Mouse (Mus musculus) left cerebral cortex, postnatal 14 days (tissue): ENCODE data around the gene Eef2. TPM values are rescaled to one million over a fixed set of nuclear protein-coding genes. Genes with fewer than 3 reads are reported as not detected.
"Not testable (repeated sequence)": the region's sequence is repeated elsewhere in the genome, so short reads cannot be mapped to it uniquely, and the experiment has no call there.

Source experiments
- DNase-seq, 2 experiments: peaks; one replicate each; pipeline ENCODE4 v3.0.0; 2021 to 2022; ENCODE audit warnings: low spot score in 2 of 2, mixed read lengths in 1 of 2
- intact Hi-C: fragments of 180-260 bp; cut with DNase I; formaldehyde crosslinking; loops from one replicate; pipeline ENCODE4 v1.15.1; 2025
- total RNA-seq, 2 experiments: library from RNA; stranded (reverse); gene quantifications; 2 replicates each; pipeline ENCODE4 v1.2.3; 2021

The Eef2 gene
- total RNA-seq, 2 experiments from 2014 or later, result 936 to 941 TPM

DNA sequence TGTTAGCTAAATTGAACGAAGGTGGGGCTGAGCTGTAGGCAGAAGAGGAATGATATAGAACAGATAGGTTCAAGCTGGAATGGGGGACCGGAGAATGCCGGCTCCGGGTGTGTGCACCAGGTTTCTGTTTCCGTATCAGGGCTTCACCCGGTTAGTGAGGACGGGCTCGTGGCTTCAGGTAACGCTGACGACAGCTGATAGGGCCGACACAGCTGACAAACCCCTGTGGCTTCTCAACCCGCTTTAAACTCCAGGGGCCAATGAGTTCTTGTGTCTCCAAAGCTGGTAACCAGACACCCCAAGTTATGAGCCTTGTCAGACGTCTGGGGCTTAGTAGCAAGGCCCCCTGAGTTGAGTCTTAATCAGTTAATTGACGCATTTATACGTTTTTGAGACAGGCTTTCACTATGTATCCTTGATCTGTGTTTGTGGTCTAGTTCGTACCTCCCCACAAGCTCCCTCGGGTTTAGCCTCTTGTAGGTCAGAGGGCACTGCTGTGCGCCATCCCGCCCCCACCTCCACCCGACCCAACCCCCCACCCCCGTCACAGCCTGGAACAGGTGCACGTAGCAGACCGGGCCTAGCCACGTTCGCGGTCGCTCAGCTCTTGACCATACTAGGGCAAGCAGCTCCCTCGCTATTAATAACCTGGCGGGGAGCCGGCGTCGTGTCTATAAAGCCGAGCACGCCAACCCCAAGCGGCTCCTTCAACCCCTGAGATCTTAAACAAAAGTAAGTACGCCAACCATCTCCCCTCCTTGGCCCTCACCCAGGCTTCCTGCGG is 17.8 kb downstream of the Eef2 start:
- peak in 1 of 2 experiments; percentile 44 for DNase-seq
- intact Hi-C loops, result loop anchor here (10.0 kb wide), 1 partner anchor 251 kb away; no protein-coding TSS in a partner anchor

- intact Hi-C loops, result loop anchor here (5.0 to 10.0 kb wide), 2 partner anchors 47 to 250 kb away; no protein-coding TSS in a partner anchor
- no peak for DNase-seq
These were observed 18.9 kb downstream of the Eef2 start for GRCm38 (mm10) chr10:81195300-81195699.

- no peak for DNase-seq
These were observed 20.1 kb downstream of the Eef2 start for GRCm38 (mm10) chr10:81196470-81197065.

GRCm38 (mm10) chr10:81197305-81197704 is 20.9 kb downstream of the Eef2 start:
- intact Hi-C loops, result loop anchor here (5.0 to 10.0 kb wide), 2 partner anchors 45 to 247 kb away; no protein-coding TSS in a partner anchor

More at GRCm38 (mm10) chr10:81196470-81197065, 20.1 kb downstream of the Eef2 start:
- intact Hi-C loops, result loop anchor here (5.0 to 10.0 kb wide), 2 partner anchors 46 to 248 kb away; no protein-coding TSS in a partner anchor

DNA sequence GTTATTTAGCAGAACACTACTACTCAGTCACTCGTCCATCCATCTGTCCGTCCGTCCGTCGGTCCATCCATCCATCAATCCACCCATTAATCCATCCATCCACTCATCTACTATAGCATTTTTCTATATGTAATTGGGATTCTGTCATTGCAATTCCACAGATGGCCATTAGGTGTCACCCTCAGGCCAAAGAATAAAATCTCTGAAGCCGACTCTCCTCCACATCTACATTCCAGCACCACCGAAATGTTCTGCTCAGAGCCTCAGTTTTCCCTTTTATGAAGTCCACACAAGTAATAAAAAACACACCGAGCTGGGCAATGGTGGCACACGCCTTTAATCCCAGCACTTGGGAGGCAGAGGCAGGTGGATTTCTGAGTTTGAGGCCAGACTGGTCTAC is 21.8 kb downstream of the Eef2 start:
- intact Hi-C loops, result loop anchor here (5.0 to 10.0 kb wide), 2 partner anchors 44 to 247 kb away; no protein-coding TSS in a partner anchor
- DNase-seq, result peak; percentile 81 to 83

More at GRCm38 (mm10) chr10:81197305-81197704, 20.9 kb downstream of the Eef2 start:
- DNase-seq, result no peak

DNA sequence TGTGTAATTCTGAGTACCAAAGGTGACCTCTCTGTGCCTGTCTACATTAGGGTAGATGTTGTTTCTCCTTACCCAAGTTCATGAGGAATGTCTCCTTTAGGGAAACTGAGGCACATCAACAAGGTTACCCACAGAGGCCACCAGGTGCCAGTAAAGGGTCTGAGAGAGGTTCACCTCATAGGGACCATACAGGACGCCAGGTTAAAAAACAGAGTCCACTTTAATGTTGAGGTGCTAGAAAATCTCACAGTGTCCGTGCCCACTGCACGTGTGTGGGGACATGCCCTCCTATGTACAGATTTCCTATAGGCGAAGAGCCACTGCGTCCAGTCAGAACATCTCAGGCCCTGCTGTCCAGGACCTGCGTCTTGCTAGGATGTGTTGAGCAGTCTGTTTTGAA is 22.6 kb downstream of the Eef2 start:
- DNase-seq, result no peak
- intact Hi-C loops, result loop anchor here (5.0 to 10.0 kb wide), 2 partner anchors 43 to 246 kb away; no protein-coding TSS in a partner anchor

DNA sequence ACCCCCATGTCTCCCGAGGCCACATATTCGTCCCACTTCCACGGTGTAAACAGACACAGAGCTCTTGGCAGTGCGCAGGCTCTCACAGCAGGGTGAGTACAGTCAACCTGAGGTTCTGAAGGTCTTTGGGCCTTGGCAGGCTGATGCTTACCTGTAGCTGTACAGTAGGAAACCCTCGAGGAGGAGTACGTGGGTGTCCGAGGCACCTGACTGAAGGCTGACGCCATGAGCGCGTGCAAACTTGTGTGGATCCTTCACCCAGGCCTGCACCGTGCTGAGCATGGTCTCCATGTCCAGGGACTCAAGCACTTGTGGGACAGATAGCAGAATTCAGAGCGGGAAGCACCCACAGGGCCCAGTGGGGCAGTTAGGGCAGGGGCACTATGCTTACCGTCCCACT is 23.7 kb downstream of the Eef2 start:
- intact Hi-C loops, result no loop called here
- DNase-seq, result no peak

DNA sequence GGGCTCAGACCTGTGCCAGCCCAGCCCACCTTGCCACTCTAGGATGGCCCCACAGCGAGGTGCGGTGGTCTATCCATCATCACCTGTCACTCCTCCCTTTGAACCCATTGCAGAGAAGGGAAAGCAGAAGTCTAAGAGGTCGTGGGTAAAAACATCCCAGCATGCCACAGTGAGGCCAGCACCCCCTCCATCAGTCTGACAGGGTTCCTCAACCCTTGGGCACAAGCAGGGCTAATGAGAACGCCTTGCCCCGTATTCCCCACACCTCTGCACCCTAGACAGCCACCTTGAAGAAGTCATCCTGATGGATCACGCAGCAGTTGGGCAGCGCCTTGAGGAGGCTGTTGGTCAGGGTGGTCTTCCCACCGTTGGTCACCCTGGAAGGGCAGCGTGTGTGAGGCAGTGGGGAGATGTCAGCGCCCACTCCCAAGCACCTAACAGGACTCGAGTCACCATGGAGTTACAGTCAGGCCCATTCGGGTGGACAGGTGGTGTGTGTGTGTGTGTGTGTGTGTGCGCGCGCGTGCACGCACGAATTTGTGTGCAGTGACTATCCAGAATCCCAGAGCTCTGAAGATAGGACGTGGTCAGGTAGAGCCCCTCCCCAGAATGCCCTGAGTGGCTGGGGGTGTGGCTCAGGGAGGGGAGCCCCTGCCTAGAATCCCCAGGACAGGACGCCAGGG is 24.3 kb downstream of the Eef2 start:
- no peak for DNase-seq
- intact Hi-C loops, result no loop called here

GRCm38 (mm10) chr10:81201807-81202758 is 25.7 kb downstream of the Eef2 start, which contains the start of gene Nmrk2:
Nmrk2 (minus strand) TSS chr10:81202051.
- intact Hi-C loops, result no loop called here
- no peak for DNase-seq

GRCm38 (mm10) chr10:81202978-81203720 is 26.7 kb downstream of the Eef2 start:
- intact Hi-C loops, result no loop called here
- DNase-seq, result no peak

DNA sequence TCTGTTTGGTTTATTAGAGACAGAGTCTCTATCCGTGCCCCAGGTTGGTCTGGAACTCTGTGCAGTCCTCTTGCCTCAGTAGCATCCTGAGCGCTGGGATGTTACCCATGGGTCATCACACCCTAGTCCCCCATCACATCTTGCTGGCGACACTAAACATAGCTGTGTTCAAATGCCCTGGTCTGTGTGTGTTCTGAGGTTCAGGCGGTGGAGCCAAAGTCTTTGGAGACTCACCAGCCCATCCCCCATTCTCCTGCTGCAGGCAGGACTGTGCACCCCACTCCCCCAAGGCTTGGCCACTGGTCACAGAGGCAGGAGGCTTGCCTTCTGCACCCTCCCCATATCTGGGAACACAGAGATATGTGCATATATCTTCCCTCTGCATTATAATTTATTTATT is 27.7 kb downstream of the Eef2 start:
- intact Hi-C loops, result no loop called here

DNA sequence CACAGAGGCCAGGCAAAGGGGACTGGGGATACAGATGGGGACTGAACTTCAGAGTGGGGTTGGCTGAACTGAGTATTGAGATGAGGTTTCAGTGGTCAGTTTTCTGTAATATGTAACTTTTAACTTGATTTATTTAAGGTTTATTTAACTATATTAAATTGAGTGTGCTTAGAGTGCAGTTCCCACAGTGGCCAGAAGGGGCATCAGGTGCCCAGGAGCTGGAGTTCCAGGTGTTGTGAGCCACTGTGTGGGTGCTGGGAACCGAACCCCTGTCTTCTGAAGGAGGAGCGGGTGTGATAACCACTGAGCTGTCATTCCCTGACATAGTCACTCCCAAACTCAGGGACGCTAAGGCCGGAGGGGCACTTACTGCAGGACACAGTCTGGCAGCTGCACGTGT is 33.7 kb downstream of the Eef2 start:
- DNase-seq, result no peak
- intact Hi-C loops, result no loop called here

More for the DNA sequence above, 27.7 kb downstream of the Eef2 start:
- no peak for DNase-seq

- no peak for DNase-seq
- intact Hi-C loops, result no loop called here
These were observed 39.8 kb downstream of the Eef2 start for GRCm38 (mm10) chr10:81216260-81216659.

DNA sequence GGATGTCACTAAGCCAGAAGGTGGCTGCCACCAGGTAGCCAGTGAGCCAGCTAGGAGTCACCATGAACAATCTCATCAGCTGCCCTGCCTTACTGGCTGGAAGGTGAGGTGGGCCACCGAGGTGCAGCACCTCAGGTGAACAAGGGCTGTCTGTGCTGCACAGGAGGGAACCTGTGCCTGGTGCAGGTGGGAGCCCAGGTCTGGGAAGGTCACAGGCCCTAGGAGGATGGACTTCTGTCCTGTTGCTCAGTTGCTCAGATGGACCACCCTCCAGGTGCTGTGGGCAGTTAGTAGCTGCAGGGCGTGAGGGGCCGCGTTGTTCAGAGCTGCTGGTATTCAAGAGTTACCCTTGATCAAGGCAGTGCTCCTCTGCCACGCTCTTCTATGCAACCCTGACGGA is 40.4 kb downstream of the Eef2 start:
- intact Hi-C loops, result no loop called here

DNA sequence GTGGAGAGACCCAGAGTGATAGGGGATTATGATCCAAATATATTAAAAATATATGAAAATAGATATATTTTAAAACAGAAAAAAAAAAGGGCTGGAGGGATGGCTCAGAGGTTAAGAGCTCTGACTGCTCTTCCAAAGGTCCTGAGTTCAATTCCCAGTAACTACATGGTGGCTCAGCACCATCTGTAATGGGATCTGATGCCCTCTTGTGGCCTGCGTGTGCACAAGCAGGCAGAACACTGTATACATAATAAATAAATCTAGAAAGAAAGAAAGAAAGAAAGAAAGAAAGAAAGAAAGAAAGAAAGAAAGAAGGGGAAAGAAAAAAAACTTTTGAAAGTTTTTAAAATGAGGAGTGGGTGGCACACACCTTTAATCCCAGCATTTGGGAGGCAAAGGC is 40.8 kb downstream of the Eef2 start:
- intact Hi-C loops, DNase-seq: not testable (repeated sequence)

More for the DNA sequence above, 40.4 kb downstream of the Eef2 start:
- no peak for DNase-seq

DNA sequence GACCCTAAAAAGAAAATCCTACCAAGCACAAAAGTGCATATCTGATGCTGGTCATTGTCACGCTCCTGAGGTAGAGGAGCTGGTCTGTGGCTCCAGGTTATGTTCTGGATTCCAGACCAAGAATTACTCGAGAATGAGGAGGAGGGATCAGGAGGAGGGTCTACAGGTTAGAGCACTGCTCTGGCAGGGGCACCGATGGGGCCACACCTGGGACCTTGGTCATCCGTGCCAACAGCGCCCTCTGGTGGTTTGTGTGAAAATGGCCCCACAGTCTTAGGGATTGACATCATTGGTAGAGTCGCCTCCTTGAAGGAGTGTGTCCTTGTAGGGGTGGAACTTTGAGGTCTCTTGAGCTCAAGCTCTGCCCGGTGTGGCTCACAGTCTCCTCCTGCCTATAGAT is 41.5 kb downstream of the Eef2 start:
- DNase-seq, result peak in 1 of 2 experiments; percentile 55
- intact Hi-C loops, result no loop called here

DNA sequence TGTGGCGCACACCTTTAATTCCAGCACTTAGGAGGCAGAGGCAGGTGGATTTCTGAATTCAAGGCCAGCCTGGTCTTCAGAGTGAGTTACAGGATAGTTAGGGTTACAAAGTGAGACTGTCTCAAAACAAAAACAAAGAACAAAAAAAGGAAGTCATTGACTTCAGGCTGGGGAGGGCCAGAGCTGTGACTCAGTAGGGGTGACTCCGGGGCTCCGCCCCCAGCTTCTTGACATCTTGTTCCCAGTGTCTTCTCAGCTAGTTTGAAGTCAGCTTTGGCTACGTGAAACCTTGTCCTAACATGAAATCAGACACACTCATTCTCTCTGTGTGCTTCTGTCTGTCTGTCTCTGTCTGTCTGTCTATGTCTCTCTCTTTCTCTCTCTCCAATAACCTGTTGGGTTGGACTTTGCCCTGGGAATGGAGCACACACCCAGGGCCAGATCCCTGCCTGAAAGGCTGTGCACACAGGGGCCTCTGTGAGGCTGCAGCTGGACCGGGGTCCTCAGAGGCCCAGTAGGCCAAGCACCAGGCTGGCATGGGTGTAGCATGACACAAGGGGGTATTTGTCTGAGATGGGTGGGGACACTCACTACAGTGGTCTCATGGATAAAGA is 45.1 kb downstream of the Eef2 start:
- intact Hi-C loops, result no loop called here
- DNase-seq, result no peak

DNA sequence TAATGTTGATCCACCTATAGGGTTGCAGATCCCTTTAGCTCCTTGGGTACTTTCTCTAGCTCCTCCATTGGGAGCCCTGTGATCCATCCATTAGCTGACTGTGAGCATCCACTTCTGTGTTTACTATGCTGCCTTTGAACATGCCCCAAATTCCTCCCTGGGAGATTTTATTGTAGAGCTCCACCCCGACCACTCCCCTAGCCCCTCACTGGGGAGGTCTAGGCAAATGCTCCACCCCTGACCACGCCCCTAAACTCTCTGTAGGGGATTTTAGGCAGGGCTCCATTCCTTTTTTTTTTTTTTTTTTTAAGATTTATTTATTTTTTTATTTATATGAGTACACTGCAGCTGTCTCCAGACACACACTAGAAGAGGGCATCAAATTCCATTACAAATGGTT is 47.3 kb downstream of the Eef2 start:
- DNase-seq, intact Hi-C loops: not testable (repeated sequence)
